Mouse (Mus musculus) stomach, embryonic 15.5 days (tissue): Measurements from ENCODE around the gene Pcbp2. TPM values are rescaled to one million over a fixed set of nuclear protein-coding genes. Genes with fewer than 3 reads are reported as not detected.

ENCODE experiments used
- ATAC-seq: fragments of 200-750 bp; cut with Nextera tagmentation; 2 replicates; pipeline ENCODE4 v1.8.0; 2017; ENCODE audit warnings: low read depth, moderate number of reproducible peaks, moderate TSS enrichment; ENCODE audit not compliant: insufficient read depth, low FRiP score
- H3K27ac ChIP-seq: fragments of 300-500 bp; sonication (generic); 2 replicates; pipeline ENCODE4 v1.5.1; 2015; ENCODE audit warnings: mild to moderate bottlenecking, inconsistent platforms
- H3K27me3 ChIP-seq: fragments of 300-500 bp; sonication (generic); replicated peaks from 2 replicates; pipeline ENCODE4 v1.6.1; 2015; ENCODE audit warnings: inconsistent platforms
- H3K36me3 ChIP-seq: fragments of 300-500 bp; sonication (generic); 2 replicates; pipeline ENCODE4 v1.6.1; 2015; ENCODE audit warnings: inconsistent platforms
- H3K4me1 ChIP-seq: fragments of 300-500 bp; sonication (generic); 2 replicates; pipeline ENCODE4 v1.6.1; 2015; ENCODE audit warnings: inconsistent platforms
- H3K4me2 ChIP-seq: fragments of 300-500 bp; sonication (generic); 2 replicates; pipeline ENCODE4 v1.6.1; 2015; ENCODE audit warnings: mild to moderate bottlenecking, inconsistent platforms
- H3K4me3 ChIP-seq: fragments of 300-500 bp; sonication (generic); replicated peaks from 2 replicates; pipeline ENCODE4 v1.5.1; 2015; ENCODE audit warnings: inconsistent platforms
- H3K9ac ChIP-seq: fragments of 300-500 bp; sonication (generic); 2 replicates; pipeline ENCODE4 v1.6.1; 2015; ENCODE audit warnings: inconsistent platforms
- H3K9me3 ChIP-seq: fragments of 300-500 bp; sonication (generic); 2 replicates; pipeline ENCODE4 v1.6.1; 2016; ENCODE audit warnings: inconsistent platforms
- WGBS: fragments of 180-500 bp; shearing (Covaris S2); methylation state at CpG from one replicate; pipeline ENCODE4 v1.1.7; 2015; 5-methylcytosine and 5-hydroxymethylcytosine counted together
- polyA plus RNA-seq: library from polyadenylated mRNA; unstranded; fragments of >200 nt; fragmentation: Nextera tagmentation; extraction: Ambion mirVana; gene quantifications from 2 replicates; pipeline ENCODE4 v1.2.1, GENCODE M21; 2015

Gene Pcbp2
- polyA plus RNA-seq, 1 experiment from 2014 or later, result 182 TPM

- no peaks in the 10 kb centered on the region for H3K27me3 ChIP-seq
- ATAC-seq, result peak; percentile 94
- H3K4me2 ChIP-seq, result peak overlapping the region; percentile 95
- H3K4me1 ChIP-seq, result peaks cover 30% of the 10 kb centered on the region
- peak overlapping the region; percentile 70 for H3K4me3 ChIP-seq
- peak overlapping the region; percentile 66 for H3K9ac ChIP-seq
- H3K9me3 ChIP-seq, result no peaks in the 10 kb centered on the region
- H3K27ac ChIP-seq, result peak overlapping the region; percentile 87
- WGBS, result 4% methylated on average over 33 of the region's 34 CpGs
- H3K36me3 ChIP-seq, result no peaks in the 10 kb centered on the region
Observed at GRCm38 (mm10) chr15:102510590-102511284, 40.4 kb downstream of the Pcbp2 start.

- Histone ChIP-seq H3K9ac (no peak overlapping the region), H3K9me3 (no peaks in the 10 kb centered on the region), H3K27ac (peak overlapping the region; percentile 87), H3K4me1 (peaks cover 36% of the 10 kb centered on the region), H3K27me3 (no peaks in the 10 kb centered on the region), H3K36me3 (no peaks in the 10 kb centered on the region), H3K4me2 (peak overlapping the region; percentile 95), H3K4me3 (peak overlapping the region; percentile 70)
- ATAC-seq, result no peak
- 11% methylated on average over 6 of the region's 6 CpGs for WGBS
Observed at GRCm38 (mm10) chr15:102511285-102511833, 41.0 kb downstream of the Pcbp2 start.

- H3K27me3 ChIP-seq, result no peaks in the 10 kb centered on the region
- peak overlapping the region; percentile 87; the same call in 1 of the 2 replicates for H3K27ac ChIP-seq
- H3K4me2 ChIP-seq, result no peak overlapping the region
- H3K9me3 ChIP-seq, result no peaks in the 10 kb centered on the region
- no peak overlapping the region for H3K4me3 ChIP-seq
- H3K4me1 ChIP-seq, result peaks cover 37% of the 10 kb centered on the region
- no peak for ATAC-seq
- H3K9ac ChIP-seq, result no peak overlapping the region
- H3K36me3 ChIP-seq, result no peaks in the 10 kb centered on the region
- 41% methylated on average over 5 of the region's 5 CpGs for WGBS
Observed at GRCm38 (mm10) chr15:102512010-102512409, 41.7 kb downstream of the Pcbp2 start.

GRCm38 (mm10) chr15:102512471-102512870 lies 42.1 kb downstream of the Pcbp2 start:
- Histone ChIP-seq H3K4me1 (peaks cover 37% of the 10 kb centered on the region), H3K27me3 (no peaks in the 10 kb centered on the region), H3K4me3 (no peak overlapping the region), H3K36me3 (no peaks in the 10 kb centered on the region), H3K9me3 (no peaks in the 10 kb centered on the region), H3K27ac (no peak overlapping the region), H3K4me2 (no peak overlapping the region), H3K9ac (no peak overlapping the region)
- no peak for ATAC-seq

GRCm38 (mm10) chr15:102513004-102513403 lies 42.7 kb downstream of the Pcbp2 start:
- no peaks in the 10 kb centered on the region for H3K9me3 ChIP-seq

DNA sequence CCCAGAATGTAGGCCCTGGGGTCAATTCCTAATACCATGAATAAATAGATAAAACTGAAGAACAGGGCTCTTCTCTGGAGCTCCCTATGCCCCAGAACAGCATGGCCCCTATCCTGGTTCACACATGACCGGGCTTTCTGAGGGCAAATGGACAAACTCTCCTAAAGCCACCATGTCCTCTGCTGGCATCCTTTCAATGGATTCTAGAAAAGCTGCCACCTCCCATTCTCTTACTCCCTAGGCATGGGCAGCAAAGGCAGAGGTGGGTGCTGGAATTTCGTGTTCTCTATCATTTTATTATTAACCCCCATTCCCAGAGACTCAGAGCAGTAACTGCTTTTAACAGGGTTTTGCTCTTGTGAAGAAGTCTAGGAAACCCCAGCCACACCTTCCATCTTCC lies 44.9 kb downstream of the Pcbp2 start:
- Histone ChIP-seq H3K36me3 (no peaks in the 10 kb centered on the region), H3K4me2 (peak overlapping the region; percentile 93), H3K27ac (no peak overlapping the region), H3K9me3 (no peaks in the 10 kb centered on the region), H3K4me3 (0 out of 2 replicates have a peak overlapping the region, but pooled peaks have one; percentile 75), H3K9ac (no peak overlapping the region), H3K27me3 (no peaks in the 10 kb centered on the region), H3K4me1 (peaks cover 47% of the 10 kb centered on the region)
- ATAC-seq, result no peak
- WGBS, result 85% methylated on average over 2 of the region's 2 CpGs

More at GRCm38 (mm10) chr15:102513004-102513403, 42.7 kb downstream of the Pcbp2 start:
- no peak overlapping the region for H3K9ac ChIP-seq
- ATAC-seq, result no peak
- no peak overlapping the region for H3K4me3 ChIP-seq
- no peak overlapping the region for H3K27ac ChIP-seq
- H3K4me2 ChIP-seq, result no peak overlapping the region
- no peaks in the 10 kb centered on the region for H3K27me3 ChIP-seq
- WGBS, result 76% methylated on average over 3 of the region's 3 CpGs
- H3K36me3 ChIP-seq, result no peaks in the 10 kb centered on the region
- H3K4me1 ChIP-seq, result peaks cover 37% of the 10 kb centered on the region

DNA sequence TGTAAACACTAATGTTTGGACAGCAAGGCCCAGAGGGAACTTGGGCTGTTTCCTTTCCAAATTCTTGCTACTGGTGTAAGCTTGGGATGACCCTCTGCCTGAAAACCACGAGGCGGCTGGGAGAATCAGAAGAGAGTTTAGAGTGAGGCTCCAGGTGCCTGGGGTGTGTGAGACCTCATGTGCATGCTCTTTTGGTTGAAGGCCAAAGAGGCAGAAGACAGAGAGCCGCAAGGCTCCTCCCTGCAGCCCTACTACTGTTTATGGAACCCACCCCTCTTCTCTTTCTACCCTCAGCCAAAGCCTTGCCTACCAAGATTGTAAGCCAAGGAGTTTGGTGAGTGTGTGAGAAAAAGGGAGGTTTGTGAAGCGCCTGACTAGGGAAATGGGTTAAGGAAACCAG lies 45.5 kb downstream of the Pcbp2 start:
- Histone ChIP-seq H3K27ac (no peak overlapping the region), H3K9ac (peak overlapping the region; percentile 30; the same call in 1 of the 2 replicates), H3K9me3 (no peaks in the 10 kb centered on the region), H3K4me2 (peak overlapping the region; percentile 93), H3K4me3 (peak overlapping the region; percentile 75), H3K36me3 (no peaks in the 10 kb centered on the region), H3K27me3 (no peaks in the 10 kb centered on the region), H3K4me1 (peaks cover 51% of the 10 kb centered on the region)
- no peak for ATAC-seq
- WGBS, result 43% methylated on average over 4 of the region's 4 CpGs

GRCm38 (mm10) chr15:102516293-102516692 lies 46.0 kb downstream of the Pcbp2 start:
- no peak for ATAC-seq
- Histone ChIP-seq H3K9ac (peak overlapping the region; percentile 30), H3K27me3 (no peaks in the 10 kb centered on the region), H3K4me1 (peaks cover 48% of the 10 kb centered on the region), H3K4me2 (peak overlapping the region; percentile 93), H3K9me3 (no peaks in the 10 kb centered on the region), H3K27ac (peak overlapping the region; percentile 83), H3K36me3 (no peaks in the 10 kb centered on the region), H3K4me3 (peak overlapping the region; percentile 75)
- WGBS, result 2% methylated on average over 12 of the region's 12 CpGs

DNA sequence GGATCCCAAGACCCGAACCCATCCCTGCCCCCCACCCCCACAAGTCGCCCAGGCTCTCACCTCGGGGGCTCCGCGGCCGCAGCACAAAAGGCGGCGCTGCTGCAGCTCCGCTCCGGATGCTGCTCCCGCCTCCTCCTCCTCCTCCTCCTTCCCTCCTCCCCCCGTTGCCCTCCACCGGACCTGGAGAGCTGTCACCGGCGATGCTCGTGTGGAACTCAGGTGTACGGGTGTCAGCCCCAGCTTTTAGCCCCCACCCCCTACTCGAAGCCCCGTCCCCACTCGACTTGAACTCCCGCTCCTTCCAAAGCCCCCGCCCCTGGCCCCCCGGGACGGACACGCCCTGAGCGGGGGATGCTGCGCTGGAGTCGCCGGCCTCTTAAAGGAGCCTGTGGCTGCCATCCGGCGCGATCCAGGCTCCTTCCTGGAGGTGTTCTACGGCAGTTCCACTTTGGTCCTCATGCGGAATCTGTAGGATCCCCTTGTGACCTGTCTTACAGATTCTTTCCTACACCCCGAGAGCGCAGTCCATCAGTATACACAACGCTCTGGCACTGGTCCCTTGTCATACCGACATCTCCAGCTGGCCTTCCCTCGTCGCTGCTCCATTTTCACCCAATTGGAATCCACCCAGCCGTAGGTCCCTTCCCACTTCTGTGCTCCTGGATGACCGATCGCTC lies 46.5 kb downstream of the Pcbp2 start, which contains the start of gene Map3k12:
Gene Map3k12 (minus strand): TSS at position 337 of the 677 bp plus-strand sequence.
- Histone ChIP-seq H3K27ac (peak within 1 kb of the TSS; percentile 83), H3K9me3 (no peaks in the 10 kb centered on the region), H3K4me2 (peak within 1 kb of the TSS; percentile 93), H3K4me1 (peaks cover 42% of the 10 kb centered on the region), H3K36me3 (0 out of 2 replicates have a peak, but pooled peaks cover under 1% of the 10 kb centered on the region), H3K27me3 (no peaks in the 10 kb centered on the region), H3K9ac (peak within 1 kb of the TSS; percentile 30), H3K4me3 (peak within 1 kb of the TSS; percentile 75)
- under 1% methylated on average over 43 of the region's 43 CpGs for WGBS
- no peak for ATAC-seq

DNA sequence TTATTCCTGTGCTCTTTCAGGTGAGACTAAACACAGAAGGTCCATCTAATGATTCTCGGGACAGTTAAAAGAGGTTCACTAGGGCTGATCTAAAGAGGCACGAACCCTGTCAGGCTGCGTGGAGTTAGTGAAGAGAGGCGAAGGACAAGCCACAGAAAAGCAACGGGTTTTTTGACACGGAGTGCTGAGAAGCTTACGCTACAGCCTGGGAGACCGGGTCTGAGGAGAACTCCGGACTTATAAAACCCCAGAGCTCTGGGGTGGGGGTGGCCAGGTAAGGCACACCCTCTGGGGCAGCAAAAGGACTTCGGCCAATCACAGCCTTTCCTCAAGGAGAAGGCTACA lies 47.3 kb downstream of the Pcbp2 start:
- Histone ChIP-seq H3K27me3 (no peaks in the 10 kb centered on the region), H3K4me1 (peaks cover 36% of the 10 kb centered on the region), H3K9me3 (no peaks in the 10 kb centered on the region), H3K9ac (peak overlapping the region; percentile 30; the same call in 1 of the 2 replicates), H3K36me3 (peaks cover 8% of the 10 kb centered on the region; the same call in 1 of the 2 replicates), H3K4me2 (peak overlapping the region; percentile 93), H3K4me3 (peak overlapping the region; percentile 75), H3K27ac (peak overlapping the region; percentile 83)
- under 1% methylated on average over 10 of the region's 10 CpGs for WGBS
- no peak for ATAC-seq

- H3K9me3 ChIP-seq, result no peaks in the 10 kb centered on the region
- peak within 1 kb of the TSS; percentile 82 for H3K9ac ChIP-seq
- peaks cover 9% of the 10 kb centered on the region; the same call in 1 of the 2 replicates for H3K36me3 ChIP-seq
- H3K27ac ChIP-seq, result peak within 1 kb of the TSS; percentile 100
- under 1% methylated on average over 60 of the region's 60 CpGs for WGBS
- H3K4me2 ChIP-seq, result peak within 1 kb of the TSS; percentile 93
- peak within 1 kb of the TSS; percentile 75 for H3K4me3 ChIP-seq
- peak; percentile 94 for ATAC-seq
- peaks cover 30% of the 10 kb centered on the region for H3K4me1 ChIP-seq
- H3K27me3 ChIP-seq, result no peaks in the 10 kb centered on the region
Observed at GRCm38 (mm10) chr15:102517976-102518858, 47.9 kb downstream of the Pcbp2 start, which contains the start of gene Tarbp2. Gene Tarbp2 (plus strand): TSS chr15:102518192.
